ENCODE assay signal across 11 mouse cellular contexts in genomic region chr7:96660907-96661306, GRCm38 (mm10).
DNase-seq lines count a peak whose midpoint lies in the region; ATAC-seq and TF ChIP-seq lines count a peak whose summit lies in the region.
"Had no signal": no experiment of that assay in that cellular context is flagged by ENCODE, and none has a peak within 500 bp of the region (broad histone marks: within the 10 kb centered on the region; RNA-seq: fewer than 3 reads in every experiment).

No protein-coding gene starts in this region.

- peak overlapping the region; percentile 31 for H3K4me2 ChIP-seq in heart, embryonic 13.5 days
- H3K4me2 ChIP-seq in hindbrain, embryonic 15.5 days: no peak overlapping the region

- 26% methylated on average over 3 of the region's 3 CpGs for WGBS in heart, embryonic 13.5 days
- 84% methylated on average over 3 of the region's 3 CpGs for WGBS in hindbrain, embryonic 15.5 days

- peak overlapping the region; percentile 33; the same call in 1 of the 2 replicates for H3K27ac ChIP-seq in heart, embryonic 13.5 days (replicated peaks)
- no peak overlapping the region for H3K27ac ChIP-seq in hindbrain, embryonic 15.5 days (replicated peaks)

- peaks cover 78% of the 10 kb centered on the region for H3K27me3 ChIP-seq in heart, embryonic 13.5 days (replicated peaks)
- H3K27me3 ChIP-seq in hindbrain, embryonic 15.5 days: no peaks in the 10 kb centered on the region

- no peak for TF ChIP-seq POLR2A in brain, embryonic 14.5 days (IDR thresholded peaks at IDR 0.05; ENCODE audit: borderline replicate concordance, extremely low read depth, insufficient read depth, insufficient read length, poor library complexity, severe bottlenecking)

- no peaks in the 10 kb centered on the region for H3K9me3 ChIP-seq in heart, embryonic 13.5 days
- no peaks in the 10 kb centered on the region for H3K9me3 ChIP-seq in hindbrain, embryonic 15.5 days

- intact Hi-C loops in gastrocnemius, postnatal 36 days (cut with DNase I): no loop called here

- no peak for TF ChIP-seq CTCF in brain, embryonic 14.5 days (IDR thresholded peaks at IDR 0.05; ENCODE audit: borderline replicate concordance, extremely low read depth, insufficient read depth, insufficient read length)

- H3K36me3 ChIP-seq in heart, embryonic 13.5 days: no peaks in the 10 kb centered on the region
- no peaks in the 10 kb centered on the region for H3K36me3 ChIP-seq in hindbrain, embryonic 15.5 days

- H3K4me3 ChIP-seq in heart, embryonic 13.5 days: no peak overlapping the region
- H3K4me3 ChIP-seq in hindbrain, embryonic 15.5 days: no peak overlapping the region
- H3K4me3 ChIP-seq: erythroblast, embryonic 14.5 days had no signal

- no peak for DNase-seq in heart, adult 8-10 months (ENCODE audit: low spot score)
- DNase-seq in brain, embryonic 14.5 days (ENCODE audit: low read depth): peak; percentile 46
- DNase-seq in lung, postnatal 4 days: peak; percentile 45 to 60
- no peak for DNase-seq in gastrocnemius, postnatal 36 days
- no peak for DNase-seq in frontal cortex, postnatal 25 days (ENCODE audit: low spot score in 2 of 2)
- DNase-seq: layer of hippocampus, adult 9-11 months had no signal

- peak; percentile 48; the same call in 1 of the 2 replicates for ATAC-seq in heart, embryonic 13.5 days (ENCODE audit: extremely low read depth, insufficient number of reproducible peaks, low FRiP score, low TSS enrichment)
- ATAC-seq in hindbrain, embryonic 15.5 days (ENCODE audit: low FRiP score, low read depth): peak; percentile 40; the same call in 1 of the 2 replicates
- ATAC-seq in inflammation-experienced regulatory T-cells, adult 6 months: no peak
- ATAC-seq: CD4-positive, CD25-positive, alpha-beta regulatory T cell, adult 4 months had no signal

- H3K4me1 ChIP-seq in heart, embryonic 13.5 days: peaks cover 61% of the 10 kb centered on the region
- H3K4me1 ChIP-seq in hindbrain, embryonic 15.5 days (replicated peaks): 0 out of 2 replicates have a peak, but pooled peaks cover 10% of the 10 kb centered on the region

- H3K9ac ChIP-seq in heart, embryonic 13.5 days: no peak overlapping the region
- H3K9ac ChIP-seq in hindbrain, embryonic 15.5 days: no peak overlapping the region

Comparison
In these comparisons a context has a peak if more than half of its experiments do, and no peak if none do; other contexts are left out.
1. DNase-seq: peak in brain, embryonic 14.5 days (single experiment) and lung, postnatal 4 days (2 of 2); none in heart, adult 8-10 months (single experiment), gastrocnemius, postnatal 36 days (0 of 2) and frontal cortex, postnatal 25 days (0 of 2).